Mouse (Mus musculus): Measurements from ENCODE around the gene Arhgap8.

Arhgap8 gene

DNA sequence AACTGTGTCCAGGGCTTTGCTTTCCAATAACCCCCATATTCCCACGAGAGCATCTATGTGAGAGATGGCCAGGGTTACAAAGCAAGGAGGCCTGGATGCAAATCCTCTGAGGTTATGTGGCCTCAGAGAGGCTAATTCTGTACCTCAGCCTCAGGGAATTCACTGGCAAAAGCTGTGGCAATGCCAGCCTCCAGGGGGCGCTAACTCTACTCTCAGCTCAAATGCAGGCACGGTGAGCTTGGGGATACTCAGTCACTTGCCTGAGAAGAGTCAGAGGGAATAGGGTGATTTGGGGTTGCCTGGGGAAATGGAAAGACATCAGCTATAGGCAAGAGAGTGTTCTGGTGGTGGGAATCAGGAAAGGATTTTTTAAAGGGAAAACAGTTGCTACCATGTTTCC is 83.8 kb downstream of the Arhgap8 start:
- peak; percentile 61 for DNase-seq (ENCODE audit: low read depth)

DNA sequence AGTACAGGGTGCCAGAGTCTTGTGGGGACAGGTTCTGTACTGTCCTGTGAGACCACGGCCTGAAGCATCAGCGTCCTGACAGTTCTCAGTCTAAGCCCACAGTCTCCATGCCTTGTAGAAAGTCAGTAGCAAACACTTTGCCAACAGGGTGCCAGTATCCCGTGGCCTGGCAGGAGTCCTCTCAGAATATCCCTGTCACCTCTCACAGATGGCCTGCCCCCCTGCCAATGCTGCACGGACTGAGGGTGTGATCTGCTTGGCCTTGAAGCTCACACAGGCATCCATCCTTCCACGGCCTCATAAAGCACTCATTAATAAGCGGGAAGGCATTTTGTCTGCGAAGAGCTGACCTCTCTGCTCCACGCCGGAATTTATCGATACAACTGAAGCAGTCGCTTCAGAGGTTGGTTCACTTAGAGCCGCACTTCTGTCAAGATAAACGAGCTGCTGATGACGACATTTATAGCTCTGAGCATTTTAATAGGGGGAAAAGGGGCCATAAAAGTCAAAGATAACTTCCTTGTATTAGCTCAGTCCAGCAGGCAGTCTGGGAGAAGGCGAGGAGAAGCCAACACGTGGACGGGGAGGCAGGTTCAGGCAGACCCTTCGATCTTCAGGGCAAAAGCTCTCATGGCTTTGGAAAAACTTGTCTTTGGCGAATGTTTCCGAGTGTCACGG is 89.6 kb downstream of the Arhgap8 start:
- DNase-seq (ENCODE audit: low read depth) = no peak

DNA sequence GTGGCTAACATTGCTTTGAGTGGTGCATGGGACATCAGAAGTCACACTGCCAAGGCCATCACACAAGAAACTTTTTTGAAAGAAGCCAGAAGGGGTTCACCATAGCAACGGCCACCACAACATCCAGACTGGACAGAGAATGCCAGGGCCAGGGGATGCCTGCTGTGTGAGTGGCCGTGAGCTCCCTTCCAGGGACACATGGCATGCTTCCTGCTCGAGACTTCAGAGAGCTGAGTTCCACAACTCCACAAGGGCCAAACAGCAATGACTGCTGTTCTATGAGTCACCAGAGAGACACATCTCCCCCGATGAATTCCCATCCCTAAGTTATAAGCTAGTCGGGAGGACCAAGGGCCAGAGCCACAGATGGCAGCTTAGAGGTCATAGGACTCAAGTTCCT is 91.3 kb downstream of the Arhgap8 start:
- no peak for DNase-seq (ENCODE audit: low read depth)

DNA sequence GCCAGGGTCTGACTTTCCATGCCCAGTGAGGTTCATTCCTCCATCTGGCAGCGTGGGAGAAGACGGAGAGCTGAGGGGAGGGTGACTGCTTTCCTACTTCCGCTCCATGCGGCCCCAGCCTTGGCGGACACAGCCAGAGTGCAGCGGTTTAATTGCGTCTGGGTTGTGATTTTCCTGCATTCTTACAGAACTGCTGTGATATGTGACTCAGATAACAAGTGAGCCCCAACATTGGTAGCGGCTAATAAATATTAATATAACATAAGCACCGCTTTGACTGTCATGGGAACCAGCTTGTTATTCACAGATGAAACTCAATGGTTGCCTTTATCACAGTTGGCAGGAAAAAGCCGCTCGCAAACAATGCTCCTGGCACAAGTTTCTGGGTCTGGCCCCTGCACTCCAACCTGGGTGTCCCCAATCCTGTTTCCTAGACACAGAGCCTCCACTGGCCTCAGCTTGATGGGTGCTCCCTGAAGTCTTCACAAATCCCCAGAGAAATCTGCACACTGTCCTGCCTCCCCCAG is 93.0 kb downstream of the Arhgap8 start:
- DNase-seq (ENCODE audit: low read depth) = no peak

DNA sequence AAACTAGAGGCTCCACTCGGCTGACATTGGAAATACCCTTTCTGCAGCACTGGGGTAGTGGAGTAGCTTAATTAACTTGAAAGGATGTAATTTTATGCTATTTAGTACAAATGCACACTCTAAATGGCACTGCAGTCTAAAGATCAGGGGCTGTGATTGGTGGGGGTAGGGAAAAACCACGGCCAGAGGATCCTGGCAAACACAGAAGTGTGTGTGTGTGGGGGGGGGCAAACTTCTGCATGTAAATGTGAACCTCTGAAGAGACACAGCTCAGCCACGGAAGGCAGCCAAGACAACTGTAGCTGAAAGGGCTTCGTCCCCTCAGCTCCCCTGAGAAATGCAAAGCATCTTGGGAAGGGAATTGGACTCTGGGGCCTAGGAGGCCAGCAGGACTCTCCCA is 95.3 kb downstream of the Arhgap8 start:
- no peak for DNase-seq (ENCODE audit: low read depth)

DNA sequence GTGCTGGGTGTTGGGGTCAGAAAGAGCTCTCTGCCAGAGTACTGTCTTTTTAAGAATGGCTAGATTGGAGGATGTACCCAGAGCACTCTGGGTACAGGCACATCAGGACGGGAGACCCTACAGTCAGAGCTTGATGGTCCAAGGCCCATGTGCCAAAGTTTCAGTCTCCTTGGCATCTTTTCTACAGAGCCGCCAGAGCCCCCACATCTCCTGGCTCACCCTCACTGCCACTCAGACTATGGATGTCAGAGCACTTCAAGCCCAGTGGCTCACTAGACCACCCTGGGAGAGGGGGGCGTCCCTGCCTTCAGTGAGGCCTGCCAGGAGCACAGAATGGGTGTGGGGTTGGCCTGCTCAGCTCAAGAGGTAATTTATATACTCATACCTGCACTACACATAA is 97.7 kb downstream of the Arhgap8 start:
- no peak for DNase-seq (ENCODE audit: low read depth)

DNA sequence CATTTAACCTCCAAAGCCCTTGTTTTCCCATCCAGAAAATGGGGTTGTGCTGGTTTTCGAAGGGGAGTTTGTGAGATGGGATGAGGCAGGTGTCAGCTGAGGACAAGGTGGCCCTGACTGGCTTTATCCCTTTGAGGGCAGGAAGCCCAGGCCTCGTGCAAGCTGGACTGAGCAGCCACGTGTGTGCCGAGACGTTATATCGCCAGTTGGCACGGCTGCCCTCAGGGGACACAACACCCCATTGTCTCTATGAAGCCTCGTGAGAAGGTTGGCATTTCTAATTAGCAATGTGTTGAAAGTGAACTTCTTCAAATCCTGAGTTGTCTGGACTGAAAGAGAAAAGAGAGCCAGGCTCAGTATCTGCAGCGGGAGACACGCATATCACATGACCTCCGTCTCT is 98.4 kb downstream of the Arhgap8 start:
- no peak for DNase-seq (ENCODE audit: low read depth)

DNA sequence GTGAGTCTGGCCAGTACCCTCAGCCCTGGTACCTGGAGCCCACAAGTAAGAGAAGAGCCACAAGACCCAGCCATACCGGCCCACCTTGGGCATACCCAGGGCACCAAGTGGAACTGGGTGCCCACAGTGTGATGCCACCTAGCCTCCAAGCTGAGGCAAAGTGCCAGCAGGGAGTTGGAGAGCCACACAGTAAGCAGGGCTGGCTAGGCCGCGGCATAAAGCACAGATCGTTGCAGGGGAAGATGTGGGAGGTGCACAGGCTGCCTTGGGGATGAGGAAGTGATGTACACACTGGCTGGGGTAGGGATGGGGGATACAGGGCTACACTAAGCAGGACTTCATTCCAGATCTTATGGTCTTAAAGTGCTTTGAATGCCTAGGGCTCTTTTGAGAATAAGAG is 101.0 kb downstream of the Arhgap8 start:
- DNase-seq (ENCODE audit: low read depth) = no peak
